Mouse (Mus musculus) liver, embryonic 14.5 days (tissue): Measurements from ENCODE around the gene Adgrl3.

ENCODE experiments used
- CTCF ChIP-seq: IDR thresholded peaks from 2 replicates; pipeline ENCODE4 v1.5.1; 2016; ENCODE audit warnings: antibody characterized with exemption, low read depth, control low read depth
- EP300 ChIP-seq: IDR thresholded peaks from 2 replicates; pipeline ENCODE4 v1.6.1; 2016; ENCODE audit warnings: antibody characterized with exemption, low read depth

DNA sequence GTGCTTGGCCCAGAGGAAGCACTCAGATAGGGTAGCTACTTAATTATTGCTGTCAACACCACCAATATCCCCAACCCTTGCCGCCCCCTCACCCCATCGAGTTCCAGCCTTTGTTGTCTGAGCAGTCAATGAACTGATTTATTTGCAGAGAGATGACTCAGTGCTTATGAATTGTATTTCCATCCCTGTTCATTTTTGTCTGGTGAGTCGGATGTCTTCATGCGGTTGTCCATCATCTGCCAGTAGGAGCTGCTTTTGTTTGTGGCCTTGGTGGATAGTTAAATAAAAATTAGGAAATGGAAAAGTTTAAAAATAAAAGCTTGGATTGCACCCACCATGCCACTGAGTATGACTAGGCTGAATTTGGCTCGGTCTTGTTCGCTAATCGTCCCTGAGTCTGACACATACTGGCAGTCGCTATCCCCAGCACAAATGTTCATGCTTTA, 344.3 kb downstream of the Adgrl3 start:
- no peak for TF ChIP-seq CTCF
- no peak for TF ChIP-seq EP300
